Mouse (Mus musculus): Measurements from ENCODE around the gene Upk3a. TPM values are rescaled to one million over a fixed set of nuclear protein-coding genes. Genes with fewer than 3 reads are reported as not detected.

Gene Upk3a
- polyA plus RNA-seq, 1 experiment from 2014 or later: 0.35 TPM

Other genes starting within 250 kb of the Upk3a start
- gene Phf21b, start 161.1 kb upstream of the Upk3a start, polyA plus RNA-seq (2016; fragmentation: Nextera tagmentation; extraction: Ambion mirVana): 1.9 and 2.4 TPM in 2 replicates
- 0.95 and 1.2 TPM in 2 replicates for gene Gm29666, start 97.1 kb upstream of the Upk3a start, polyA plus RNA-seq (2016; fragmentation: Nextera tagmentation; extraction: Ambion mirVana)
- 53.8 and 54.8 TPM in 2 replicates for gene Nup50, start 93.7 kb upstream of the Upk3a start, polyA plus RNA-seq (2016; fragmentation: Nextera tagmentation; extraction: Ambion mirVana)
- gene 5031439G07Rik, start 28.6 kb upstream of the Upk3a start, polyA plus RNA-seq (2016; fragmentation: Nextera tagmentation; extraction: Ambion mirVana): 10.7 and 12.3 TPM in 2 replicates
- gene Fam118a, start 11.8 kb downstream of the Upk3a start, polyA plus RNA-seq (2016; fragmentation: Nextera tagmentation; extraction: Ambion mirVana): 24.2 and 24.5 TPM in 2 replicates
- gene Smc1b, start 114.8 kb downstream of the Upk3a start, polyA plus RNA-seq (2016; fragmentation: Nextera tagmentation; extraction: Ambion mirVana): 0.22 and 0.31 TPM in 2 replicates
- 0.98 and 1.0 TPM in 2 replicates for gene Ribc2, start 114.9 kb downstream of the Upk3a start, polyA plus RNA-seq (2016; fragmentation: Nextera tagmentation; extraction: Ambion mirVana)
- gene Fbln1, start 188.8 kb downstream of the Upk3a start, polyA plus RNA-seq (2016; fragmentation: Nextera tagmentation; extraction: Ambion mirVana): 236 and 250 TPM in 2 replicates

Measured in embryonic facial prominence, embryonic 12.5 days (tissue).